Mouse (Mus musculus) adrenal gland, postnatal 4 days (tissue): ENCODE results near the gene Pigv. TPM values are rescaled to one million over a fixed set of nuclear protein-coding genes. Genes with fewer than 3 reads are reported as not detected.

Experiments
- DNase-seq, 2 experiments: peaks; one replicate each; pipeline ENCODE4 v3.0.0; 2021 to 2022; ENCODE audit warnings: low spot score in 2 of 2, mixed read lengths in 2 of 2
- long read RNA-seq, 2 experiments: library from polyadenylated mRNA; stranded (forward); transcript quantifications; one replicate each; pipeline ENCODE4 v2.0.0; 2021
- total RNA-seq, 2 experiments: library from RNA; stranded (reverse); gene quantifications; 2 replicates each; pipeline ENCODE4 v1.2.3; 2021

Gene Pigv
- 10 to 100 TPM; 19.8 to 20.2 TPM for total RNA-seq
- long read RNA-seq, experiment 1, transcript Pigv-201 (4 exons, 3,979 nt) = major isoform, 6 of 21 reads
- long read RNA-seq, experiment 1, transcript Pigv-202 (3 exons, 990 nt) = major isoform, 6 of 21 reads
- long read RNA-seq, experiment 1, partial matches to known transcripts = 1 of 21 reads
- long read RNA-seq, experiment 1, other reads (novel, unspliced or antisense) = 8 of 21 reads
- long read RNA-seq, experiment 2, transcript Pigv-201 (4 exons, 3,979 nt) = minor isoform, 15 of 44 reads
- long read RNA-seq, experiment 2, transcript Pigv-202 (3 exons, 990 nt) = major isoform, 19 of 44 reads
- long read RNA-seq, experiment 2, partial matches to known transcripts = 2 of 44 reads
- long read RNA-seq, experiment 2, other reads (novel, unspliced or antisense) = 8 of 44 reads

GRCm38 (mm10) chr4:133671881-133672844 lies at the start of gene Pigv:
Gene Pigv (minus strand): TSS chr4:133672647.
- peak; percentile 89 to 94 for DNase-seq

- no peak for DNase-seq
These were observed 47.3 kb upstream of the Pigv start for GRCm38 (mm10) chr4:133719791-133720190.

GRCm38 (mm10) chr4:133712755-133713154 lies 40.3 kb upstream of the Pigv start:
- DNase-seq = no peak

- DNase-seq = no peak
These were observed 39.0 kb upstream of the Pigv start for GRCm38 (mm10) chr4:133711307-133712076.

- no peak for DNase-seq
These were observed 36.9 kb upstream of the Pigv start for GRCm38 (mm10) chr4:133709395-133709794.

- no peak for DNase-seq
These were observed 35.0 kb upstream of the Pigv start for GRCm38 (mm10) chr4:133707464-133707863.

GRCm38 (mm10) chr4:133706956-133707355 lies 34.5 kb upstream of the Pigv start:
- DNase-seq = peak in 1 of 2 experiments; percentile 27

- DNase-seq = no peak
These were observed 32.6 kb upstream of the Pigv start for GRCm38 (mm10) chr4:133705062-133705461.

GRCm38 (mm10) chr4:133700905-133701368 lies 28.5 kb upstream of the Pigv start:
- DNase-seq = no peak

- no peak for DNase-seq
These were observed 22.9 kb upstream of the Pigv start for GRCm38 (mm10) chr4:133695363-133695762.

GRCm38 (mm10) chr4:133690252-133690651 lies 17.8 kb upstream of the Pigv start:
- DNase-seq = no peak

GRCm38 (mm10) chr4:133688417-133689067 lies 16.1 kb upstream of the Pigv start:
- DNase-seq = no peak

- DNase-seq = no peak
These were observed 14.7 kb upstream of the Pigv start for GRCm38 (mm10) chr4:133687126-133687525.

GRCm38 (mm10) chr4:133686512-133686911 lies 14.1 kb upstream of the Pigv start:
- DNase-seq = no peak

GRCm38 (mm10) chr4:133680206-133680786 lies 7.8 kb upstream of the Pigv start:
- DNase-seq = no peak

- no peak for DNase-seq
These were observed 7.2 kb upstream of the Pigv start for GRCm38 (mm10) chr4:133679629-133680028.

GRCm38 (mm10) chr4:133677266-133677665 lies 4.8 kb upstream of the Pigv start:
- DNase-seq = no peak

- DNase-seq = no peak
These were observed 3.7 kb upstream of the Pigv start for GRCm38 (mm10) chr4:133676189-133676588.

- DNase-seq = peak; percentile 49 to 71
These were observed 3.2 kb upstream of the Pigv start for GRCm38 (mm10) chr4:133675594-133676016.

- DNase-seq = no peak
These were observed 1.9 kb upstream of the Pigv start for GRCm38 (mm10) chr4:133674331-133674695.
